Mouse (Mus musculus) heart, adult 2 months (tissue): ENCODE measurements around the gene Limk2.

Experiments used
- CTCF ChIP-seq: fragments of 200-600 bp; IDR thresholded peaks from 2 replicates; pipeline ENCODE4 v1.8.1; 2022; ENCODE audit warnings: antibody characterized with exemption, mild to moderate bottlenecking, moderate library complexity
- POLR2A ChIP-seq: fragments of 200-500 bp; IDR thresholded peaks from 2 replicates; pipeline ENCODE4 v1.6.1; 2011; ENCODE audit warnings: mild to moderate bottlenecking, low read depth, low read length, control low read depth; ENCODE audit not compliant: insufficient read depth

- no peak for TF ChIP-seq CTCF
- TF ChIP-seq POLR2A = no peak
Observed at GRCm38 (mm10) chr11:3404287-3405047, 4.5 kb downstream of the Limk2 start.
